Mouse (Mus musculus): ENCODE results near the gene Tns1. TPM values are rescaled to one million over a fixed set of nuclear protein-coding genes. Genes with fewer than 3 reads are reported as not detected.

The Tns1 gene
- polyA plus RNA-seq, 1 experiment from 2014 or later = 84.7 TPM

DNA sequence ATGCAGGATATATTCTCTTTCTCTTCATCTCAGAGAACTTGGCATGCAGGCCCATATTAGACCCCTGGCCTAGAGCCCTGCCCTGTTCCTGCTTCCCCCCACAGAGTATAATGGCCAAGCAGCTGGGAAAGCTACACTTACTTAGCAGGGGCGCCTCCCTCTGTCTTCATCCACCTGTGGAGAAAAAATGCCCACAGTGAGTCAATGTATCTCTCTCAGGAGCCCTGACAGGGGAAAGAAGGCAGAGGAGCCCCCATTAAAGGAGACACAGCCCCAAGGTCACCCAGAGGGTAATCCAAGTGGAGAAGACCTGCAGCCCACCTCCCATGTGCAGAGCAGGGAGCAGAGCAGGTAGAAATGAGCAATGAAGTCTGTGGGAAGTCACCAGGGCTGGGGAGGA, 208.0 kb downstream of the Tns1 start:
- H3K36me3 ChIP-seq (ENCODE audit: inconsistent target) = peaks cover 35% of the 10 kb centered on the region
- 92% methylated on average over 1 of the region's 1 CpGs for WGBS (ENCODE audit: missing documents)
- H3K4me3 ChIP-seq (ENCODE audit: inconsistent target) = no peak overlapping the region
- H3K79me2 ChIP-seq (ENCODE audit: inconsistent target) = no peaks in the 10 kb centered on the region
- no peak overlapping the region for H3K27ac ChIP-seq

DNA sequence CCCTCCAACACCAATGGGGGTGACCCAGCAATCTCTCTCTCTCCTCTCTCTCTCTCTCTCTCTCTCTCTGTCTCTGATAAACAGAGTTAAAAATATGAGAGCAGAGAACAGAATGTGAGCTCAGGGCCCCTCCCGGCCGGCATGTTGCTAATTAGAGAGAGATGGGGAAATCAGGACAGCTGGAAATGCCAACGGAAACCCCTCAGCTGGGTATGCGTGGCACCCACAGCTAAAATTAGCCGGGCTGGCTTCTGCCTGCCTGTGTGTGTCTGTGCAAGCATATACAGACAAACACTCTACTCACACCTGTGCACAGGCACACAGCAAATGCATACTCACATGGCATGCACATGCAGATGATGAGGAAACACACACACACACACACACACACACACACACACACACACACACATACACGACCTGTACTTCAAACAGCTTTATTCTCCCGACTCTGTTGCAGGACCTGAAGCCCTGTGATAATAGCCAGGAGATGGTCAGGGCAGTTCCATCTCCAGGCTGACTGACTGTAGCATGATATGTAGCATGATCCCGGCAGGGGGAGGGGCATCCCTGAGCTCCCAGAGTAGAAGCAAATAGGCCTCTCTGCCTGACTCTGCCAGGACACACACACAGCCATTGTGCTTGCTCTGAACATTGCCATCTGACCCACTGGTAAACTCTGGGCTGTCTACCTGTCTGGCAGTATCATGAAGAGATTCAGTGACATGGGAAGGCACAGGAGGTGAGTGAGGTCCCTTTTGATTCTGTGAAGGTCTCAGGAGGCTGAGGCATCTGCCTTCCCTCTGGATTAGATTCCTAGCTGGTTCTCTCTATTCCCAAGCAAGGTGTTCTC, 208.8 kb downstream of the Tns1 start:
- H3K36me3 ChIP-seq (ENCODE audit: inconsistent target) = peaks cover 27% of the 10 kb centered on the region
- H3K4me3 ChIP-seq (ENCODE audit: inconsistent target) = no peak overlapping the region
- no peak overlapping the region for H3K27ac ChIP-seq
- H3K79me2 ChIP-seq (ENCODE audit: inconsistent target) = no peaks in the 10 kb centered on the region
- WGBS (ENCODE audit: missing documents) = 73% methylated on average over 7 of the region's 8 CpGs

DNA sequence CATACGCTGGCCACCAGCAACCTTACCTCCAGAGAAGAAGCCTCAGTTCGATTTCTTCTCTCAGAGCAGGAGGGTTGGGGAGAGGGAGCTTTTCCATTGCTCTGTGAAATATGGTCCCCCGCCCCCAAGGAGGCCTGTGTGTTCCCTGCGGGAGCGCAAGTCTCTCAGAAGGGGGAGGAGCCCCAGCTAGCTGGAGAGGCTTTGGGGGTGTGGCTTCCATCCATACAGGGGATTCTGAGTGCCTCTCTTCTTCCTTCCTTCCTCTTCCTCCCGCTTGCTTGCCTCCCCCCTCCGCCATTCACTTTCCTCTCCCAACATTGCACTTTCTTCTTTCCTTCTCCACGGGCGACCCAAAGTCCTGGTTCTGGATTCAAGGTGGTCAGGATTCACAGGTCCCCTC, 210.2 kb downstream of the Tns1 start:
- no peaks in the 10 kb centered on the region for H3K79me2 ChIP-seq (ENCODE audit: inconsistent target)
- H3K36me3 ChIP-seq (ENCODE audit: inconsistent target) = peaks cover 22% of the 10 kb centered on the region; the same call in 1 of the 2 replicates
- H3K27ac ChIP-seq = no peak overlapping the region
- 56% methylated on average over 5 of the region's 9 CpGs for WGBS (ENCODE audit: missing documents)
- no peak overlapping the region for H3K4me3 ChIP-seq (ENCODE audit: inconsistent target)

DNA sequence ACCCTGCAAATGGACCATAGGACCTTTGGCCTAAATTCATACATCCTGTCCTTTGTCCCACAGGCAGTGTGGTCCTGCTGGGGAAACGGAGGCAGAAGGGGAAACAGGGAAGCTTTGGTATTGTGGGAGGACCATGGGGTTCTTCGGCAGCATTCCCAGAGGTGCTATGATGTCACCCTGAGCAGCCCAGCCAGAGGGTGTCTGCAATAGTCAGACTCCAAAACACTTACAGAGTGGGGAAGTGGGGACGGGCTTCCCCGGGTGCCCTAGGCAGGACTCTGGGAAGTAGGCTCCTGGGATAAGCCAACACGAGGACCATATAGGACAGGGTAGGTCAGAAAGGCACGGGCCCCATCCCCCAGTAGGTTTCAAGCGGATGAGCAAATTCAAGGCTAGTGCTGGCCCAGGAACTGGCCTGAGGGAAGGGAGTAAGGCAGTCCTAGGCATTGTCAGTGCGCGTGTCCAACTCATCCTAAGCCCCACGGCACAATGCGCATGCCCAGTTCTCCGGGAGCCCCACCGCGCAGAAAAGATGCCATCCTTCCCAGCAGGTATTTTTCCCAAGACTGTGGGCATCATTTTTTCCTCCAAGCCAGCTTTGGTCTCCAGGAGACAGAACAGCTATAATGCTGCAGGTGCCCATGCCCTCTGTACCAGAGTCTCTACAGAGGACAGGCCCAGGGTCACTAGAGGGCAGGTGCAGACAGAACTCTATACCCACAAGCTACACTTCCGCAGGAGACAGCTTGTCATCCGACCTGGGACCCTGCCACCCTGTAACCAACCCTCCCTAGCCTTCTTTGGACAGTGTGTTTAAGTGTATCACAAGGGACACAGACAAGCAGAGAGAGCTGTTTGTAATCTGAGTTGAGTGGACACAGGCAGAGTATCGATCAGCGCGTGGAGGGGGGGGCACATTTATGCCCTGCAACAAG, 210.9 kb downstream of the Tns1 start:
- Histone ChIP-seq H3K79me2 (ENCODE audit: inconsistent target) (no peaks in the 10 kb centered on the region), H3K36me3 (ENCODE audit: inconsistent target) (peaks cover 22% of the 10 kb centered on the region; the same call in 1 of the 2 replicates)

DNA sequence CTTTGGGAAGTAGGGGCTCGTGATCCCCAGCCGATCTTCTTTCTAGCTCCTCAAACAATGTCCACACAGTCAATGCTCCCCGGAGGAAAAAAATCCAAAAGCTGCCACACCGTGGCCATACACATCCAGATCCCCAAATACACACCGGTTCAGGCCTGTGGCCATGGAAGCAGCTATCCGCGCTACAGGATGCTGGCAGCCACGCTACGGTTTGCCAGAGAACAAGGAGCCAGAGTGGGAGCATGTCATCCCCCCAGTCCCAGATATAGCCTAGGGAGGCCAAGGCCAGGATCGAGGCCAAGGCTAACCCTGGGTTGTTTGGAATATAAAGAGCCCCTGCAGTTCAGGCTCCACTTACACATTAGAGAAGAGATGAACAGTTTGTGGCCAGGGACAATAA, 211.8 kb downstream of the Tns1 start:
- Histone ChIP-seq H3K27ac (no peak overlapping the region), H3K4me3 (ENCODE audit: inconsistent target) (no peak overlapping the region), H3K79me2 (ENCODE audit: inconsistent target) (no peaks in the 10 kb centered on the region), H3K36me3 (ENCODE audit: inconsistent target) (peaks cover 16% of the 10 kb centered on the region; the same call in 1 of the 2 replicates)
- WGBS (ENCODE audit: missing documents) = 94% methylated on average over 10 of the region's 10 CpGs

More for the DNA sequence above, 210.9 kb downstream of the Tns1 start:
- 90% methylated on average over 19 of the region's 19 CpGs for WGBS (ENCODE audit: missing documents)
- Histone ChIP-seq H3K4me3 (ENCODE audit: inconsistent target) (no peak overlapping the region), H3K27ac (no peak overlapping the region)

DNA sequence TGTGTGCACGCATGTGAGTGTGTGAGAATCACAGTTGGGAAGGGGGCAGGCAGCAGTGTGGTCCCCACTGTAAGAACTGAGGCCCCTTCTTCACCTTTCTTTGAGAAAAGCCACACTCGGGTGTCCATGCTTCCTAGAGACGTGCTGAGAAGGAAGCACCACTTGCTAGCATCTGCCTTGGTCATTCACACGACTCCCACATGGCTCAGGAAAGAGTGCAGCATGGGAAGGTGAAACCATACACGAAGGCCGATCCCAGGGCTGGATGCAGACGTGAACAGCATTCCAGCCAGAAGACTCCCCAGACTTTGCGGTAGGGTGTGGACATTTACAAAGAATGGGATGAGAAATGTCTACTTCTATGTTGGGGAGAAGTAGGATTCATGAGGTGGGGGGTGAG, 212.3 kb downstream of the Tns1 start:
- 89% methylated on average over 8 of the region's 8 CpGs for WGBS (ENCODE audit: missing documents)

DNA sequence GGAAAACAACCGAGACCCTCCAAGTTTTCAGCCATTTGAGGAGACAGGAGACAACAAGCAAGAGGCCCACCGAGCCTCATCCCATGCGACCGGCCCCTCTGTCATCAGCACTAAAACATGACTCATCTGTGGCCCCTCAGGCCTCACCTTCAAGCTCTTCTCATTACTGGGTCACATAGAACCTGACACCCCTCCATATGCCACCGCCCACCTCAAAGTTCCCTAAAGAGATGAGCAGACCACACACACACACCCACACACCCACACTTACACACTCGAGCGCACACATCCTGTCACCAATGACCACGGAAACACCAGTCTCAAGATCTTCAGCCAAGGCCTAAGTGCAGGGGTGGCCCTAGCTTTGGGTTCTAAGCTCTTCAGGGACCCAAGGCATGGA, 213.5 kb downstream of the Tns1 start:
- Histone ChIP-seq H3K27ac (no peak overlapping the region), H3K36me3 (ENCODE audit: inconsistent target) (peaks cover 3% of the 10 kb centered on the region; the same call in 1 of the 2 replicates), H3K4me3 (ENCODE audit: inconsistent target) (no peak overlapping the region), H3K79me2 (ENCODE audit: inconsistent target) (no peaks in the 10 kb centered on the region)
- WGBS (ENCODE audit: missing documents) = 75% methylated on average over 8 of the region's 8 CpGs

More for the DNA sequence above, 212.3 kb downstream of the Tns1 start:
- H3K4me3 ChIP-seq (ENCODE audit: inconsistent target) = no peak overlapping the region
- peaks cover 11% of the 10 kb centered on the region; the same call in 1 of the 2 replicates for H3K36me3 ChIP-seq (ENCODE audit: inconsistent target)
- H3K79me2 ChIP-seq (ENCODE audit: inconsistent target) = no peaks in the 10 kb centered on the region
- H3K27ac ChIP-seq = no peak overlapping the region

DNA sequence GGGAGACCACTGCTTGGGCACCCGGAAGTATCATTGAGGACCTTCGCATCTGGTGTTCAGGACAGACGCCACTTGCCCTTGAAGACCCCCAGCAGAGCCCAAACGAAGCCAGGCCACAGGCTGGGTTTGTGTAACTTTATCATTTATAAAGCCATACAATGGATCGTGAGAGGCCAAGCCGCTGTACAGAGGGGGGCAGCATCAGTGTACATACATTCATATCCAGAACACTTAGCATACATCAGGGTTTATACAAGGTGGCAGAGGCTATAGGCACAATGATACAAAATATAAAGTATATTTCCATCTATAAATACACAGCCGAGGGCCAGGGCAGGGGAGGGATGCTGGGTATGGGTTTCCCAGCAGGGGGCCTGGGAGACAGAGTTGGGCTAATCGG, 214.1 kb downstream of the Tns1 start:
- Histone ChIP-seq H3K4me3 (ENCODE audit: inconsistent target) (no peak overlapping the region), H3K27ac (no peak overlapping the region)
- WGBS (ENCODE audit: missing documents) = 96% methylated on average over 8 of the region's 8 CpGs

DNA sequence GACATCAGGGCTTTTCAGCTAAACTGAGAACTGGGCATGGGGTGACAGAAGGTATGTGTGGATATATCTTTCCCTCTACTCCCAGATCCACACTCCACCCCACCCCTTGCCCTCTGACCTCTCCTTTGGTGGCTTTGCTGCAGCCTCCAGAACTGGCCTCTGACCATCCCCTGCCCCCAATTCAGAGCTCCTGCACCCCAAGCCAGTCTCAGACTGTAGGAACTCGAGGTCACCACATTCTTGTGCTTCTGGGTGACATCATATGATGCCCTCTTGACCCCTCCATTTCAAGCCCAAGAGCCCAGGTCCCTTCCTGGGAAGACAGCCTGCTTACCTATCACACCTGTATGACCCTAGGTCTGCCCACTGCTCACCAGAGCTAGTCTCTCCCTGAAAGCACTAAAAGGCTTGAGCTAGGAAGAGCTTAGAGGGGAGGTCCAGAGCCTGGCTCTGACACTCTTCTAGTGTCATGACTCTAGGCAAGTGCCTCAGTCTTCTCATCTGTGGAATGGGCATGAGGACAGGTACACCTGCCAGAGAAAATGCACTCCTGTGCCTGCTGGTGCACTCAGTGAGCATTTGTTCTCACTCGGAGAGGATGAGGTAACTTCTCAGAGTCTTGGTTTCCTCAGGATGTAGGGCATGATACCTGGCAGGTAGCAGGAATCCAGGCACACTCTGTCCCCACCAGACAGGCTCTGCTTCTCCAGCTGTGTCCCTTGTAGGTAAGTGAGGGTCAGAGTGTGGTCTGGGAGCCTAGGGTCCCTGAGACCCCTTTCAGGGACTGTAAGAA, 214.9 kb downstream of the Tns1 start:
- H3K79me2 ChIP-seq (ENCODE audit: inconsistent target) = no peaks in the 10 kb centered on the region
- 55% methylated on average over 2 of the region's 2 CpGs for whole genome bisulfite sequencing (ENCODE audit: missing documents)
- no peaks in the 10 kb centered on the region; the same call in 1 of the 2 replicates for H3K36me3 ChIP-seq (ENCODE audit: inconsistent target)
- H3K4me3 ChIP-seq (ENCODE audit: inconsistent target) = no peak overlapping the region
- H3K27ac ChIP-seq = no peak overlapping the region

More for the DNA sequence above, 214.1 kb downstream of the Tns1 start:
- Histone ChIP-seq H3K79me2 (ENCODE audit: inconsistent target) (no peaks in the 10 kb centered on the region), H3K36me3 (ENCODE audit: inconsistent target) (no peaks in the 10 kb centered on the region; the same call in 1 of the 2 replicates)

DNA sequence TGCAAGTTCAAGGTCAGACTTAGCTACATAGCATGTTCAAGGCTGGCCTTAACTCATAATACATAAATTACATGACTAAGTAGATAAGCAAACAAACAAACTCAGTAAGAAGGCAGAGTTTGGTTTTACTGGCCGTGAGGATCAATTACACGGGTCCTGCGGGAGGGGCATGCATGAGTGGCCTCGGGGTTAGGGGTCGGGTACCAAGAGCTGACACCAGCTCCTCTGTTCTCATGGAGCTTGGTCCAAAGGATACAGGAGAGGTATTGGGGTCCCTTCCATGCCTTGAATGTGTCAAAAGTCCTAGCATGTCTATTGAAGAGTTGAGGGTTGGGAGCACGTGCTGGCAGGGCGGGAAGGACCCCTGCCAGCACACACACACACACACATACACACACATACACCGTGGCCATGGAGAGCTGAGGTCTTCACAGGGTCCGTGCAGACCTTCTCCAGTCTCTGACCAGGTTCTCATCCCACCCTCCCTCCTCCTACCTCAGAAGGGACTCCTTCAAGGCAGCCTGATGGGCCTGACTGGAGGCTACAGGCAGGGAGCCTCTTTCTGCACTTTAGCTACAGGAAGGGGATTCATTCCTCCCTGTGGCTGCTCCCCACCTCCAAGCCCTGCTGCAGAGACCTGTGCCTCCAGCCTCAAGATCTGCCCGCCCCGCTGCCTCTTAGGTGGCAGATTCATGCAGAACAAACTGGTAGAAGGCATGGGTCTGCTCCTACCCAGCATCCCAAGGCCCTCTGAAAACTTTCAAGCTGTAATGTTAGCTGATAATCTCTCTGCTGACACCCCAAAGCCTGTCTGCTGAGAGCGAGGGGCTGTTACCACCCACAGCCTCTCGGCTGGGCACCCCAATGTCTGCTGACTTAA, 215.9 kb downstream of the Tns1 start:
- H3K4me3 ChIP-seq (ENCODE audit: inconsistent target) = no peak overlapping the region
- WGBS (ENCODE audit: missing documents) = 91% methylated on average over 11 of the region's 13 CpGs
- H3K27ac ChIP-seq = no peak overlapping the region
- H3K36me3 ChIP-seq (ENCODE audit: inconsistent target) = no peaks in the 10 kb centered on the region
- H3K79me2 ChIP-seq (ENCODE audit: inconsistent target) = no peaks in the 10 kb centered on the region

DNA sequence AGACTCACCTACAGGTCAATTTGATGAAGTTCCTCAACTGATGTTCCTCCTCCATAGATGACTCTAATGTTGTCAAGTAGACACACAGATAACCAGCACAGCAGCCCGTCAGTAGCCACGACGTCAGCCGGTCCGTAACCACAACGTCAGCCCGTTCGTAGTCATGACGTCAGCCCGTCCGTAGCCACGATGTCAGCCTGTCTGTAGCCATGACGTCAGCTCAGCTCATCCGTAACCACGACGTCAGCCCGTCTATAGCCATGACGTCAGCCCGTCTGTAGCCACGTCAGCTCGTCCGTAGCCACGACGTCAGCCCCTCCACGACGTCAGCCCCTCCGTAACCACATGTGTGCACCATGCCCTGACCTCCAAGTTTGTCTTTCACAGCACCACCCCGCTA, 217.1 kb downstream of the Tns1 start:
- Histone ChIP-seq H3K36me3 (ENCODE audit: inconsistent target) (no peaks in the 10 kb centered on the region), H3K4me3 (ENCODE audit: inconsistent target) (no peak overlapping the region), H3K79me2 (ENCODE audit: inconsistent target) (no peaks in the 10 kb centered on the region), H3K27ac (no peak overlapping the region)
- 90% methylated on average over 21 of the region's 28 CpGs for WGBS (ENCODE audit: missing documents)

DNA sequence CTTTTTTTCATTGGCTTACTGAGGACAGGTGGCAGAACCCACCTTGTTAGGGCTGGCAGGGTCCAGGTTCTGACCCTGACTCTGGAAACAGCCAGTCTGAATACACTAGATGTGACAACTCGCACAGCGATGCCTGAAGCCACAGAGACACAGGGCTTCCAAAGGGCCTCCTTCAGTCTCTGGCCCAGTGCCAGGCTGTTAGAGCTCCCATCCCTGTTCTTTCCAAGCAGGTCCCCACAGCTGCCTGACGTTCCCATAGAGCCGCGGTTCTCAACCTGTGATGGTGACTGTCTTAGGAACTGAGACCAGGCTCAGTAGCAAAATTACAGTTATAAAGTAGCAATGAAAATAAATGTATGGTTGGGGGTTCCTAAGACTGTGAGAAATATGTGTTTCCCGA, 217.9 kb downstream of the Tns1 start:
- H3K36me3 ChIP-seq (ENCODE audit: inconsistent target) = no peaks in the 10 kb centered on the region
- 92% methylated on average over 6 of the region's 6 CpGs for whole genome bisulfite sequencing (ENCODE audit: missing documents)

DNA sequence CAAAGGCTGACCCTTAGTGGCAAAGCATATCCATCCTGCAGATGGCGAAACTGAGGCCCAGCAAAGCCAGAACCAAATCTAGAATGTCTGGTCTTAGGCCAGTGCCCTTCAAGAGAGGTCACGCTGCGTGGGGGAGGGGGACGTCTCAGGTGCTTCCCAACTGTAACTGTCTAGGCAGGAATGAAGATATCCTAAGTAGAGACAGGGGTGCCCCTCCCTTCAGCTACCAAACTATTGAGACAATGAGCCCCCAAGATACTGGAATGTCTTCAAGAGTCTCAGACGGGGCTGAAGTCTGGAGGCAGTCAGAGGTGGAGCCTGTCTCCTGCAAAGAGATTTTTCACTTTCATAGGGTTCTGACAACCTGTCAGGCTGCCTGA, 218.4 kb downstream of the Tns1 start:
- H3K27ac ChIP-seq = no peak overlapping the region
- H3K4me3 ChIP-seq (ENCODE audit: inconsistent target) = no peak overlapping the region
- 95% methylated on average over 5 of the region's 5 CpGs for WGBS (ENCODE audit: missing documents)
- H3K36me3 ChIP-seq (ENCODE audit: inconsistent target) = no peaks in the 10 kb centered on the region
- H3K79me2 ChIP-seq (ENCODE audit: inconsistent target) = no peaks in the 10 kb centered on the region

More for the DNA sequence above, 217.9 kb downstream of the Tns1 start:
- H3K4me3 ChIP-seq (ENCODE audit: inconsistent target) = no peak overlapping the region
- H3K27ac ChIP-seq = no peak overlapping the region
- H3K79me2 ChIP-seq (ENCODE audit: inconsistent target) = no peaks in the 10 kb centered on the region

All from macrophage (primary cell).